Mouse (Mus musculus) hindbrain, embryonic 12.5 days (tissue): ENCODE measurements around the gene Slx4. TPM values are rescaled to one million over a fixed set of nuclear protein-coding genes. Genes with fewer than 3 reads are reported as not detected.
"Not testable (repeated sequence)": the region's sequence is repeated elsewhere in the genome, so short reads cannot be mapped to it uniquely, and the experiment has no call there.

Source experiments
- ATAC-seq: fragments of 200-750 bp; cut with Nextera tagmentation; 2 replicates; pipeline ENCODE4 v1.8.0; 2017; ENCODE audit warnings: moderate TSS enrichment; ENCODE audit not compliant: low FRiP score
- H3K27ac ChIP-seq: fragments of 300-500 bp; sonication (generic); 2 replicates; pipeline ENCODE4 v1.5.1; 2016; ENCODE audit warnings: mild to moderate bottlenecking
- H3K27me3 ChIP-seq: fragments of 300-500 bp; sonication (generic); 2 replicates; pipeline ENCODE4 v1.6.1; 2016; ENCODE audit warnings: mild to moderate bottlenecking
- H3K36me3 ChIP-seq: fragments of 300-500 bp; sonication (generic); 2 replicates; pipeline ENCODE4 v1.6.1; 2016; ENCODE audit warnings: mild to moderate bottlenecking
- H3K4me1 ChIP-seq: fragments of 300-500 bp; sonication (generic); 2 replicates; pipeline ENCODE4 v1.6.1; 2016
- H3K4me2 ChIP-seq: fragments of 300-500 bp; sonication (generic); replicated peaks from 2 replicates; pipeline ENCODE4 v1.6.1; 2016; ENCODE audit warnings: mild to moderate bottlenecking
- H3K4me3 ChIP-seq: fragments of 300-500 bp; sonication (generic); 2 replicates; pipeline ENCODE4 v1.5.1; 2016; ENCODE audit warnings: mild to moderate bottlenecking
- H3K9ac ChIP-seq: fragments of 300-500 bp; sonication (generic); 2 replicates; pipeline ENCODE4 v1.6.1; 2016; ENCODE audit warnings: mild to moderate bottlenecking, moderate library complexity
- H3K9me3 ChIP-seq: fragments of 300-500 bp; sonication (generic); replicated peaks from 2 replicates; pipeline ENCODE4 v1.6.1; 2016; ENCODE audit warnings: mild to moderate bottlenecking
- WGBS: fragments of 180-500 bp; shearing (Covaris S2); methylation state at CpG from one replicate; pipeline ENCODE4 v1.1.7; 2016; 5-methylcytosine and 5-hydroxymethylcytosine counted together
- polyA plus RNA-seq: library from polyadenylated mRNA; unstranded; fragments of >200 nt; fragmentation: Nextera tagmentation; extraction: Ambion mirVana; gene quantifications from 2 replicates; pipeline ENCODE4 v1.2.1, GENCODE M21; 2016

Gene Slx4
- polyA plus RNA-seq, 1 experiment from 2014 or later = 34.6 TPM

GRCm38 (mm10) chr16:4031441-4032274, 28.1 kb upstream of the Slx4 start:
- no peak overlapping the region for H3K4me3 ChIP-seq
- H3K9me3 ChIP-seq = no peaks in the 10 kb centered on the region
- peaks cover 7% of the 10 kb centered on the region for H3K36me3 ChIP-seq
- H3K27me3 ChIP-seq = no peaks in the 10 kb centered on the region
- H3K4me2 ChIP-seq = no peak overlapping the region
- 61% methylated on average over 6 of the region's 6 CpGs for whole genome bisulfite sequencing
- ATAC-seq = no peak
- no peak overlapping the region for H3K27ac ChIP-seq
- H3K4me1 ChIP-seq = no peaks in the 10 kb centered on the region
- H3K9ac ChIP-seq = no peak overlapping the region

- Histone ChIP-seq H3K9ac (no peak overlapping the region), H3K4me1 (no peaks in the 10 kb centered on the region), H3K36me3 (no peaks in the 10 kb centered on the region; the same call in 1 of the 2 replicates), H3K27ac (no peak overlapping the region), H3K27me3 (no peaks in the 10 kb centered on the region), H3K4me2 (no peak overlapping the region), H3K9me3 (no peaks in the 10 kb centered on the region), H3K4me3 (no peak overlapping the region)
- ATAC-seq = no peak
- 96% methylated on average over 10 of the region's 10 CpGs for WGBS
Measured at GRCm38 (mm10) chr16:4030501-4030900, 26.9 kb upstream of the Slx4 start.

- H3K27ac ChIP-seq = no peak overlapping the region
- H3K9me3 ChIP-seq = no peaks in the 10 kb centered on the region
- H3K4me2 ChIP-seq = no peak overlapping the region
- no peak overlapping the region for H3K4me3 ChIP-seq
- no peaks in the 10 kb centered on the region for H3K27me3 ChIP-seq
- H3K4me1 ChIP-seq = no peaks in the 10 kb centered on the region
- ATAC-seq = 0 out of 2 replicates have a peak, but pooled peaks have one; percentile 29
- 74% methylated on average over 5 of the region's 5 CpGs for whole genome bisulfite sequencing
- H3K9ac ChIP-seq = no peak overlapping the region
- H3K36me3 ChIP-seq = no peaks in the 10 kb centered on the region
Measured at GRCm38 (mm10) chr16:4029371-4029841, 25.8 kb upstream of the Slx4 start.

GRCm38 (mm10) chr16:4027211-4027610, 23.6 kb upstream of the Slx4 start:
- WGBS = 77% methylated on average over 3 of the region's 3 CpGs
- Histone ChIP-seq H3K36me3 (no peaks in the 10 kb centered on the region), H3K9ac (no peak overlapping the region), H3K27ac (no peak overlapping the region), H3K27me3 (no peaks in the 10 kb centered on the region), H3K4me2 (no peak overlapping the region), H3K4me3 (no peak overlapping the region), H3K9me3 (no peaks in the 10 kb centered on the region), H3K4me1 (no peaks in the 10 kb centered on the region)
- no peak for ATAC-seq

- WGBS = 57% methylated on average over 1 of the region's 1 CpGs
Measured at GRCm38 (mm10) chr16:4026672-4027071, 23.1 kb upstream of the Slx4 start.

GRCm38 (mm10) chr16:4022719-4023118, 19.1 kb upstream of the Slx4 start:
- H3K4me1 ChIP-seq = no peaks in the 10 kb centered on the region
- 75% methylated on average over 4 of the region's 4 CpGs for WGBS
- H3K9ac ChIP-seq = no peak overlapping the region
- no peak overlapping the region for H3K4me3 ChIP-seq
- no peaks in the 10 kb centered on the region for H3K27me3 ChIP-seq
- no peak overlapping the region for H3K4me2 ChIP-seq
- no peak for ATAC-seq
- H3K27ac ChIP-seq = no peak overlapping the region
- no peaks in the 10 kb centered on the region for H3K9me3 ChIP-seq
- H3K36me3 ChIP-seq = no peaks in the 10 kb centered on the region

More at GRCm38 (mm10) chr16:4026672-4027071, 23.1 kb upstream of the Slx4 start:
- no peaks in the 10 kb centered on the region for H3K9me3 ChIP-seq
- no peak for ATAC-seq
- no peak overlapping the region for H3K27ac ChIP-seq
- no peak overlapping the region for H3K9ac ChIP-seq
- H3K27me3 ChIP-seq = no peaks in the 10 kb centered on the region
- H3K4me1 ChIP-seq = no peaks in the 10 kb centered on the region
- H3K4me3 ChIP-seq = no peak overlapping the region
- H3K4me2 ChIP-seq = no peak overlapping the region
- no peaks in the 10 kb centered on the region for H3K36me3 ChIP-seq

GRCm38 (mm10) chr16:4021241-4021640, 17.7 kb upstream of the Slx4 start:
- no peak for ATAC-seq
- no peaks in the 10 kb centered on the region for H3K27me3 ChIP-seq
- no peak overlapping the region for H3K27ac ChIP-seq
- H3K9me3 ChIP-seq = no peaks in the 10 kb centered on the region
- no peaks in the 10 kb centered on the region for H3K36me3 ChIP-seq
- no peaks in the 10 kb centered on the region for H3K4me1 ChIP-seq
- 81% methylated on average over 1 of the region's 1 CpGs for WGBS
- no peak overlapping the region for H3K4me3 ChIP-seq
- H3K4me2 ChIP-seq = no peak overlapping the region
- no peak overlapping the region for H3K9ac ChIP-seq

GRCm38 (mm10) chr16:4017466-4017865, 13.9 kb upstream of the Slx4 start:
- H3K4me3 ChIP-seq, H3K4me1 ChIP-seq, H3K36me3 ChIP-seq, H3K4me2 ChIP-seq, H3K9ac ChIP-seq, H3K27ac ChIP-seq, H3K9me3 ChIP-seq, ATAC-seq, H3K27me3 ChIP-seq: not testable (repeated sequence)
- 85% methylated on average over 6 of the region's 6 CpGs for WGBS

- H3K27ac ChIP-seq, ATAC-seq, H3K27me3 ChIP-seq, H3K36me3 ChIP-seq, H3K4me1 ChIP-seq, H3K4me3 ChIP-seq, H3K9me3 ChIP-seq, H3K9ac ChIP-seq, H3K4me2 ChIP-seq: not testable (repeated sequence)
- WGBS = 76% methylated on average over 17 of the region's 17 CpGs
Measured at GRCm38 (mm10) chr16:4016786-4017185, 13.2 kb upstream of the Slx4 start.

- Histone ChIP-seq H3K4me3 (no peak overlapping the region), H3K27me3 (no peaks in the 10 kb centered on the region), H3K9ac (no peak overlapping the region), H3K27ac (no peak overlapping the region), H3K4me2 (no peak overlapping the region), H3K36me3 (no peaks in the 10 kb centered on the region), H3K9me3 (no peaks in the 10 kb centered on the region), H3K4me1 (no peaks in the 10 kb centered on the region)
- 78% methylated on average over 5 of the region's 5 CpGs for WGBS
- no peak for ATAC-seq
Measured at GRCm38 (mm10) chr16:4014040-4014668, 10.6 kb upstream of the Slx4 start.

GRCm38 (mm10) chr16:4012882-4013570, 9.5 kb upstream of the Slx4 start:
- H3K9me3 ChIP-seq = no peaks in the 10 kb centered on the region
- H3K4me3 ChIP-seq = no peak overlapping the region
- H3K9ac ChIP-seq = no peak overlapping the region
- no peak overlapping the region for H3K27ac ChIP-seq
- no peaks in the 10 kb centered on the region for H3K36me3 ChIP-seq
- 79% methylated on average over 4 of the region's 4 CpGs for WGBS
- H3K4me1 ChIP-seq = no peaks in the 10 kb centered on the region
- H3K4me2 ChIP-seq = no peak overlapping the region
- no peak for ATAC-seq
- H3K27me3 ChIP-seq = no peaks in the 10 kb centered on the region

- 90% methylated on average over 4 of the region's 4 CpGs for WGBS
- H3K9ac ChIP-seq = no peak overlapping the region
- no peak overlapping the region for H3K27ac ChIP-seq
- H3K4me3 ChIP-seq = no peak overlapping the region
- H3K4me1 ChIP-seq = no peaks in the 10 kb centered on the region
- no peak overlapping the region for H3K4me2 ChIP-seq
- no peaks in the 10 kb centered on the region for H3K9me3 ChIP-seq
- ATAC-seq = no peak
- H3K27me3 ChIP-seq = no peaks in the 10 kb centered on the region
- H3K36me3 ChIP-seq = peaks cover 97% of the 10 kb centered on the region
Measured at GRCm38 (mm10) chr16:3988410-3988809, 15.2 kb downstream of the Slx4 start.
